Mouse (Mus musculus) cerebellum, adult 2 months (tissue): ENCODE measurements around the gene Pid1.

ENCODE experiments used
- CTCF ChIP-seq: fragments of 200-500 bp; IDR thresholded peaks from 2 replicates; pipeline ENCODE4 v1.5.1; 2011; ENCODE audit warnings: low read depth, mild to moderate bottlenecking, control low read depth, low read length, moderate library complexity, borderline replicate concordance; ENCODE audit not compliant: insufficient read depth
- POLR2A ChIP-seq: fragments of 200-500 bp; IDR thresholded peaks from 2 replicates; pipeline ENCODE4 v1.6.1; 2011; ENCODE audit warnings: low read length, control low read depth, borderline replicate concordance; ENCODE audit not compliant: insufficient read depth

DNA sequence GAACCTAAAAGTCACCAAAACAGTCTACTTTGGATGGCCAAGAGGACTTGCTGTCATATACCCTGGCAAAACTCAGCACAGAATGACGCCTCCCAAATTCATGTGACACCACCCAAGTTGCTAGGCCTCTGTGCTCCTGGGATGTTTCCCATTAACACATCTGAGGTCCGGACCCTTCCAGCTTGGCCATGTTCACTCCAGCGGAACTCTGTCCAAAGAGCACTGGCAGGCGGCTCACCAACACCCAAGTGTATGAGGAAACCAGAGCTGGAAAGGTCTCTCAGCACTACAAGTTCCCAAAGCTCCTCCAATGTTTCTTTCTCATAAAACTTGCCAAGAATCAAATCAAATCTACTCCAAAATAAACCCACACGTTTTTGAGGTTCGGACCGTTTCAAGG lies 138.4 kb downstream of the Pid1 start:
- TF ChIP-seq CTCF (no peak), POLR2A (no peak)
